Mouse (Mus musculus) liver, postnatal 0 days (tissue): ENCODE results near the gene Slc35b4. TPM values are rescaled to one million over a fixed set of nuclear protein-coding genes. Genes with fewer than 3 reads are reported as not detected.

ENCODE experiments used
- ATAC-seq: fragments of 200-750 bp; cut with Nextera tagmentation; 2 replicates; pipeline ENCODE4 v1.8.0; 2017; ENCODE audit warnings: mild to moderate bottlenecking, moderate library complexity
- DNase-seq: peaks from one replicate; pipeline ENCODE4 v3.0.0-alpha.2; 2016
- H3K27ac ChIP-seq: fragments of 300-500 bp; sonication (generic); 2 replicates; pipeline ENCODE4 v1.5.1; 2014; ENCODE audit warnings: antibody characterized with exemption, moderate library complexity, mild to moderate bottlenecking, low read depth
- H3K27me3 ChIP-seq: fragments of 300-500 bp; sonication (generic); 2 replicates; pipeline ENCODE4 v1.6.1; 2014; ENCODE audit warnings: low read length, control low read depth, mixed read lengths; ENCODE audit not compliant: insufficient read depth
- H3K36me3 ChIP-seq: fragments of 300-500 bp; sonication (generic); replicated peaks from 2 replicates; pipeline ENCODE4 v1.6.1; 2014; ENCODE audit warnings: mild to moderate bottlenecking, control low read depth, low read length, moderate library complexity, mixed read lengths; ENCODE audit not compliant: insufficient read depth
- H3K4me1 ChIP-seq: fragments of 300-500 bp; sonication (generic); 2 replicates; pipeline ENCODE4 v1.6.1; 2014; ENCODE audit warnings: antibody characterized with exemption, mild to moderate bottlenecking, control low read depth; ENCODE audit not compliant: insufficient read depth
- H3K4me2 ChIP-seq: fragments of 300-500 bp; sonication (generic); 2 replicates; pipeline ENCODE4 v1.6.1; 2014; ENCODE audit warnings: low read depth, mild to moderate bottlenecking, low read length, moderate library complexity, mixed read lengths
- H3K4me3 ChIP-seq: fragments of 300-500 bp; sonication (generic); 2 replicates; pipeline ENCODE4 v1.5.1; 2014; ENCODE audit warnings: low read depth, low read length
- H3K9ac ChIP-seq: fragments of 300-500 bp; sonication (generic); replicated peaks from 2 replicates; pipeline ENCODE4 v1.6.1; 2014; ENCODE audit warnings: mild to moderate bottlenecking, moderate library complexity
- H3K9me3 ChIP-seq: fragments of 300-500 bp; sonication (generic); 2 replicates; pipeline ENCODE4 v1.6.1; 2016; ENCODE audit warnings: mild to moderate bottlenecking, control low read depth, low read length, mixed read lengths
- CTCF ChIP-seq: sonication (generic); IDR thresholded peaks from 2 replicates; pipeline ENCODE4 v1.5.1; 2016; ENCODE audit warnings: antibody characterized with exemption, low read depth
- EP300 ChIP-seq: IDR thresholded peaks from 2 replicates; pipeline ENCODE4 v1.6.1; 2016; ENCODE audit warnings: antibody characterized with exemption, low read depth, mild to moderate bottlenecking
- WGBS: fragments of 180-500 bp; shearing (Covaris S2); extraction: QIAGEN DNeasy Blood & Tissue Kit; methylation state at CpG from one replicate; pipeline ENCODE4 v1.1.7; 2014; ENCODE audit not compliant: insufficient replicate concordance; 5-methylcytosine and 5-hydroxymethylcytosine counted together
- polyA plus RNA-seq: library from polyadenylated mRNA; unstranded; fragments of >200 nt; fragmentation: Nextera tagmentation; extraction: Ambion mirVana; gene quantifications from 2 replicates; pipeline ENCODE4 v1.2.1, GENCODE M21; 2015

Slc35b4 gene
- polyA plus RNA-seq, 1 experiment from 2014 or later, result 15.6 TPM

GRCm38 (mm10) chr6:34116838-34117478 is 60.0 kb downstream of the Slc35b4 start:
- no peaks in the 10 kb centered on the region for H3K9me3 ChIP-seq
- no peaks in the 10 kb centered on the region for H3K36me3 ChIP-seq
- no peak overlapping the region for H3K27ac ChIP-seq
- H3K27me3 ChIP-seq, result no peaks in the 10 kb centered on the region
- DNase-seq (no peak), ATAC-seq (no peak)
- H3K4me2 ChIP-seq, result no peak overlapping the region
- H3K4me3 ChIP-seq, result no peak overlapping the region
- no peaks in the 10 kb centered on the region for H3K4me1 ChIP-seq
- TF ChIP-seq EP300, result no peak
- TF ChIP-seq CTCF, result no peak
- WGBS, result 89% methylated on average over 7 of the region's 7 CpGs
- no peak overlapping the region for H3K9ac ChIP-seq

DNA sequence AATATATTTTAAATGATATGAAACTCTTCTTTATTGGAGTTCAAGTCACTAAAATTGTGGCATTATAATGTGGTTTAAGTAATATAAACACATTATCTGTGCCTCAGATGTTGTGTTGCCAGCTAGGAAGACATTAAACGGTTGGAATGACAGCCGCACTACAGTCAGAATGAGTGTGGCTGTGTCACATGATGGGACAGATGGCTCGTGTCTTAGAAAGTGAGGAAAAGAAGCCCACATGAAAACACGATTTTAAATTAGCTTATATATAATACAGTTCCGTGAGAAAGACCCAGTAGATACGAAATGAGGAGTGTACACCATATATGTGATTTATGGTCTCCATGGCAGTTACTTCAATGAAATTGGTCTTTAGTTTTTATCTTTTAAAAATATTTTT is 65.5 kb downstream of the Slc35b4 start:
- H3K9ac ChIP-seq, result no peak overlapping the region
- no peaks in the 10 kb centered on the region for H3K36me3 ChIP-seq
- H3K27ac ChIP-seq, result no peak overlapping the region
- DNase-seq, result no peak
- H3K27me3 ChIP-seq, result no peaks in the 10 kb centered on the region
- H3K4me2 ChIP-seq, result no peak overlapping the region
- no peaks in the 10 kb centered on the region for H3K9me3 ChIP-seq
- no peak for TF ChIP-seq CTCF
- TF ChIP-seq EP300, result no peak
- no peak overlapping the region for H3K4me3 ChIP-seq
- H3K4me1 ChIP-seq, result no peaks in the 10 kb centered on the region
- 77% methylated on average over 6 of the region's 6 CpGs for WGBS
- no peak for ATAC-seq

DNA sequence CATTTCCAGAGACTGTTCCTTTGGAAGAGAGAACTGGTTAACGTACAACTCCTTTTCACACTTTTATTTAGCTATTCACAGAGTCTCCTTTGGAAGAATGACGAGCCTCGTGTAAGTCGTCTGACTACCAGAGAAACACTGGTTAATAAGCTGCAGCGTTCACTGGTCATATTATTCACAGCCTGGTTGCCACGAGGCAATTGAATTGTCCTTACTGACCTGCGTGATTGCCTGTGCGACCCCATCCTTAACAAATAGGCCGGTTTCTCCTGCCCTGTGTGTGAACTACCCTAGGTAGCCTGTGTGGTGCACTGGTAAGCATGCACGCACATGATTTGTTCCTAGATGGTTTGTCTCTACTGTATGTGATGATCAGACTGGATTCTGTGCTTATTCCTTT is 66.3 kb downstream of the Slc35b4 start:
- DNase-seq, result no peak
- WGBS, result 76% methylated on average over 10 of the region's 10 CpGs

More for the DNA sequence above, 66.3 kb downstream of the Slc35b4 start:
- TF ChIP-seq EP300 (no peak), CTCF (no peak)
- H3K27me3 ChIP-seq, result no peaks in the 10 kb centered on the region
- H3K9ac ChIP-seq, result no peak overlapping the region
- no peak for ATAC-seq
- H3K36me3 ChIP-seq, result no peaks in the 10 kb centered on the region
- no peak overlapping the region for H3K4me2 ChIP-seq
- no peaks in the 10 kb centered on the region for H3K4me1 ChIP-seq
- no peaks in the 10 kb centered on the region for H3K9me3 ChIP-seq
- no peak overlapping the region for H3K27ac ChIP-seq
- H3K4me3 ChIP-seq, result no peak overlapping the region

Other genes with a start within 250 kb of the Slc35b4 start
- 0.04 TPM in 1 of 2 replicates, not detected in the other for gene Lrguk, start 147.7 kb downstream of the Slc35b4 start, polyA plus RNA-seq
- 31.6 and 32.8 TPM in 2 replicates for gene Akr1b3, start 140.4 kb upstream of the Slc35b4 start, polyA plus RNA-seq
- 7.2 and 8.1 TPM in 2 replicates for gene Akr1b8, start 177.0 kb upstream of the Slc35b4 start, polyA plus RNA-seq
- gene Akr1b10, start 207.1 kb upstream of the Slc35b4 start, polyA plus RNA-seq, result 7.0 and 7.3 TPM in 2 replicates
- gene Akr1b7, start 235.2 kb upstream of the Slc35b4 start, polyA plus RNA-seq, result 258 and 381 TPM in 2 replicates